Mouse (Mus musculus) CH12.LX (cell line): ENCODE data around the gene Bbs1.
"Not testable (repeated sequence)": the region's sequence is repeated elsewhere in the genome, so short reads cannot be mapped to it uniquely, and the experiment has no call there.

ENCODE experiments used
- CTCF ChIP-seq, 2 experiments: IDR thresholded peaks in 1 of 2; conservative IDR thresholded peaks in 1 of 2; 2 replicates each; pipeline ENCODE4 v1.5.1; 2011 to 2012; ENCODE audit warnings: low read depth in 2 of 2, low read length in 2 of 2, improper control_type of control experiment in 1 of 2, inconsistent platforms in 1 of 2, mild to moderate bottlenecking in 1 of 2, moderate library complexity in 1 of 2
- E2F4 ChIP-seq: IDR thresholded peaks from 2 replicates; pipeline ENCODE4 v1.6.1; 2011; ENCODE audit warnings: low read depth, low read length, improper control_type of control experiment; ENCODE audit not compliant: insufficient replicate concordance
- EP300 ChIP-seq: IDR thresholded peaks from 2 replicates; pipeline ENCODE4 v1.6.1; 2011; ENCODE audit warnings: low read length, improper control_type of control experiment
- HCFC1 ChIP-seq: IDR thresholded peaks from 2 replicates; pipeline ENCODE4 v1.6.1; 2012; ENCODE audit warnings: low read depth, mild to moderate bottlenecking, inconsistent platforms, low read length, improper control_type of control experiment
- MAFK ChIP-seq: IDR thresholded peaks from 2 replicates; pipeline ENCODE4 v1.6.1; 2011; ENCODE audit warnings: low read length, improper control_type of control experiment; ENCODE audit not compliant: insufficient replicate concordance
- MAZ ChIP-seq: IDR thresholded peaks from 2 replicates; pipeline ENCODE4 v1.6.1; 2012; ENCODE audit warnings: low read depth, mild to moderate bottlenecking, inconsistent platforms, low read length, improper control_type of control experiment, moderate library complexity
- POLR2A ChIP-seq: IDR thresholded peaks from 2 replicates; pipeline ENCODE4 v1.6.1; 2011; ENCODE audit warnings: low read depth, mild to moderate bottlenecking, improper control_type of control experiment, low read length
- RCOR1 ChIP-seq: conservative IDR thresholded peaks from 2 replicates; pipeline ENCODE4 v1.6.1; 2012; ENCODE audit warnings: low read depth, mild to moderate bottlenecking, inconsistent platforms, low read length, improper control_type of control experiment
- SIN3A ChIP-seq: IDR thresholded peaks from 2 replicates; pipeline ENCODE4 v1.6.1; 2012; ENCODE audit warnings: low read length, improper control_type of control experiment, inconsistent platforms
- TCF12 ChIP-seq: IDR thresholded peaks from 2 replicates; pipeline ENCODE4 v1.6.1; 2014; ENCODE audit warnings: low read depth, mild to moderate bottlenecking, inconsistent platforms, low read length, improper control_type of control experiment
- ZC3H11A ChIP-seq: IDR thresholded peaks from 2 replicates; pipeline ENCODE4 v1.6.1; 2012; ENCODE audit warnings: low read depth, mild to moderate bottlenecking, inconsistent platforms, low read length, improper control_type of control experiment
- ZKSCAN1 ChIP-seq: IDR thresholded peaks from 2 replicates; pipeline ENCODE4 v1.6.1; 2012; ENCODE audit warnings: low read depth, inconsistent platforms, low read length, improper control_type of control experiment, borderline replicate concordance
- ZMIZ1 ChIP-seq: IDR thresholded peaks from 2 replicates; pipeline ENCODE4 v1.6.1; 2012; ENCODE audit warnings: low read depth, mild to moderate bottlenecking, inconsistent platforms, low read length, improper control_type of control experiment
- ZNF384 ChIP-seq: IDR thresholded peaks from 2 replicates; pipeline ENCODE4 v1.6.1; 2012; ENCODE audit warnings: low read depth, low read length, improper control_type of control experiment, inconsistent platforms

- not testable (repeated sequence) for TF ChIP-seq CTCF (conservative IDR thresholded peaks at IDR 0.05 in 1 of 2, IDR thresholded peaks at IDR 0.05 in 1 of 2; ENCODE audit: low read depth in 2 of 2, low read length in 2 of 2); ZNF384; HCFC1; TCF12; SIN3A; MAZ; POLR2A; ZC3H11A; MAFK; ZKSCAN1; ZMIZ1; E2F4; RCOR1; EP300
These were observed 42.2 kb upstream of the Bbs1 start for GRCm38 (mm10) chr19:4948641-4949040.
